Mouse (Mus musculus): ENCODE data around the gene Itgal. TPM values are rescaled to one million over a fixed set of nuclear protein-coding genes. Genes with fewer than 3 reads are reported as not detected.

Gene Itgal
- total and polyA plus RNA-seq, 2 experiments, result 4.3 to 6.8 TPM

DNA sequence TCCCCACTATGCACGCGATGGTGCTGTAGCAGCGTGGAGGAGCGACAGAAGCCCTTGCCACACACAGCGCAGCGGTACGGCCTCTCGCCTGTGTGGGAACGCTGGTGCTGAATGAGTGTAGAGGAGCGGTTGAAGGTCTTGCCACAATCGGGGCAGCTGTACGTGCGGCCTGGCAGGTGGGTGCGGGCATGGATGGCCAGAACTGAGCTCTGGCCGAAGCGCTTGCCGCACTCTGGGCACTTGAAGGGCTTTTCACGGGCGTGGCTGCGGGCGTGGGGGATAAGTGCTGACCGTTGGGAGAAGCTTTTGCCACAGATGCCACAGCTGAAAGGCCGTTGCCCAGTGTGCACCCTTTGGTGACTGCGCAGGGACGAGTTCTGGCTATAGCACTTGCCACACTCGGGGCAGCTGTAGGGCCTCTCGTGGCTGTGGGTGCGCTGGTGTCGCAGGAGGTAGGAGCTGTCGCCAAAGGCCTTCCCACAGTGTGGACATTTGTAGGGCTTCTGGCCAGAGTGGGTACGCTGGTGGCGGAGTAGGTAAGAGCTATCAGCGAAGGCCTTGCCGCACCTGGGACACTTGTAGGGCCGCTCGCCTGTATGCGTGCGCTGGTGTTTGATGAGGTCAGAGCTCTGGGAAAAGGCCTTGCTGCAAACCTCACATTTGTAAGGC is 47.4 kb downstream of the Itgal start:
- Histone ChIP-seq H3K79me2 (ENCODE audit: control insufficient read depth, insufficient read depth, low read length) (peaks cover 13% of the 10 kb centered on the region; the same call in 1 of the 2 replicates), H3K4me1 (ENCODE audit: control insufficient read depth, insufficient read depth, low read length) (peaks cover 13% of the 10 kb centered on the region), H3K36me3 (ENCODE audit: control insufficient read depth, insufficient read depth, low read length) (no peaks in the 10 kb centered on the region), H3K4me3 (ENCODE audit: insufficient read depth, low read depth, low read length) (no peak overlapping the region), H3K9ac (ENCODE audit: low read depth, low read length) (no peak overlapping the region), H3K27ac (replicated peaks; ENCODE audit: insufficient read depth, low read depth, low read length) (no peak overlapping the region), H3K27me3 (ENCODE audit: control insufficient read depth, insufficient read depth, low read length) (no peaks in the 10 kb centered on the region)
- DNase-seq (ENCODE audit: extremely low read depth, low read depth, low spot score), result peak; percentile 10
- WGBS, result 94% methylated on average over 38 of the region's 38 CpGs
- TF ChIP-seq POLR2A (IDR thresholded peaks at IDR 0.05; ENCODE audit: extremely low read depth, insufficient read depth, low read length) (no peak), CTCF (IDR thresholded peaks at IDR 0.05; ENCODE audit: low read depth, low read length) (no peak)

DNA sequence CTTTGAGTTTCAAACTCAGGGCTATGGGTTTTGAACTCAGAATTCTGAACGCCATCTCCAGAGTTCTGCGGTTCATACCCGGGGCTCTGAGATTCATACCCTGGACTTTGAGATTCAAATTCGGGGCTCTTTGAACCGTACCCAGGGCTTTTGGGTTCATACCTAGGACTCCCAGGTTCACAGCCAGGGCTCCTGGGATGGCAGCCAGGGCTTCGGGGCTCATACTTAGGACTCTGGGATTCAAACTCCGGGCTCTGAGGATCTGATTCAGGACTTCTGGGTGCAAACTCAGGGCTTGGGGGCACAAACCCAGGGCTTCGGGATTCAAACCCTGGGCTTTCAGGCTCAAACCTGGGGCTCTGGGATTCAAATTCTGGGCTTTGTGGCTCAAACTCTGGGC is 48.3 kb downstream of the Itgal start:
- WGBS, result 24% methylated on average over 8 of the region's 8 CpGs
- peak overlapping the region; percentile 97; the same call in 1 of the 2 replicates for H3K4me3 ChIP-seq (ENCODE audit: insufficient read depth, low read depth, low read length)
- H3K36me3 ChIP-seq (ENCODE audit: control insufficient read depth, insufficient read depth, low read length), result no peaks in the 10 kb centered on the region
- peak; percentile 82 for DNase-seq (ENCODE audit: extremely low read depth, low read depth, low spot score)
- TF ChIP-seq POLR2A (IDR thresholded peaks at IDR 0.05; ENCODE audit: extremely low read depth, insufficient read depth, low read length), result no peak
- TF ChIP-seq CTCF (IDR thresholded peaks at IDR 0.05; ENCODE audit: low read depth, low read length), result no peak
- H3K27me3 ChIP-seq (ENCODE audit: control insufficient read depth, insufficient read depth, low read length), result no peaks in the 10 kb centered on the region
- peaks cover 13% of the 10 kb centered on the region for H3K4me1 ChIP-seq (ENCODE audit: control insufficient read depth, insufficient read depth, low read length)
- peak overlapping the region; percentile 97 for H3K9ac ChIP-seq (ENCODE audit: low read depth, low read length)
- peak overlapping the region; percentile 100 for H3K27ac ChIP-seq (replicated peaks; ENCODE audit: insufficient read depth, low read depth, low read length)
- peaks cover 13% of the 10 kb centered on the region; the same call in 1 of the 2 replicates for H3K79me2 ChIP-seq (ENCODE audit: control insufficient read depth, insufficient read depth, low read length)

DNA sequence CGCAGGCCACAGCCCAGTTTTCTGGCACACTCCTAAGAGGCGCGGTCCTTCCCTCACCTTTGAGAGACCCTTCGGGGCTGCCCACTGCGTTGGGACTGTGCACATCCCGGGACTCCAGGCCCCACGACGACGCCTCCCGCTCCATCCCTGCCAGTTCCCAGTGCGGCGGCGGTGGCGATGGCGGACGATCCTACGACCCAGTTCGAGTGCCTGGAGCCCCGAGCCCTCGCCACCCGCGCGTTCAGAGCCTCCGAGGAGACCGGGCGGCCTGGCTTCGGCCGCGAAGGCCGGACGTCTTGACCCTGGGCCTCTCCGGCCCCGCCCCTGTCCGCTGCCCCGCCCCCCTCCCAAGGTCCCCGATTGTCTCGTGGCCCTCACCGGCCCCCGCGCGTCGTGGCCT is 49.0 kb downstream of the Itgal start:
- Histone ChIP-seq H3K36me3 (ENCODE audit: control insufficient read depth, insufficient read depth, low read length) (no peaks in the 10 kb centered on the region), H3K9ac (ENCODE audit: low read depth, low read length) (peak overlapping the region; percentile 97), H3K4me3 (ENCODE audit: insufficient read depth, low read depth, low read length) (peak overlapping the region; percentile 97), H3K27me3 (ENCODE audit: control insufficient read depth, insufficient read depth, low read length) (no peaks in the 10 kb centered on the region), H3K79me2 (ENCODE audit: control insufficient read depth, insufficient read depth, low read length) (peaks cover 13% of the 10 kb centered on the region; the same call in 1 of the 2 replicates), H3K27ac (replicated peaks; ENCODE audit: insufficient read depth, low read depth, low read length) (peak overlapping the region; percentile 100), H3K4me1 (ENCODE audit: control insufficient read depth, insufficient read depth, low read length) (peaks cover 13% of the 10 kb centered on the region)
- peak; percentile 44 for DNase-seq (ENCODE audit: extremely low read depth, low read depth, low spot score)
- TF ChIP-seq POLR2A (IDR thresholded peaks at IDR 0.05; ENCODE audit: extremely low read depth, insufficient read depth, low read length) (peak; percentile 51; the same call in 1 of the 2 replicates), CTCF (IDR thresholded peaks at IDR 0.05; ENCODE audit: low read depth, low read length) (no peak)
- WGBS, result under 1% methylated on average over 42 of the region's 42 CpGs

DNA sequence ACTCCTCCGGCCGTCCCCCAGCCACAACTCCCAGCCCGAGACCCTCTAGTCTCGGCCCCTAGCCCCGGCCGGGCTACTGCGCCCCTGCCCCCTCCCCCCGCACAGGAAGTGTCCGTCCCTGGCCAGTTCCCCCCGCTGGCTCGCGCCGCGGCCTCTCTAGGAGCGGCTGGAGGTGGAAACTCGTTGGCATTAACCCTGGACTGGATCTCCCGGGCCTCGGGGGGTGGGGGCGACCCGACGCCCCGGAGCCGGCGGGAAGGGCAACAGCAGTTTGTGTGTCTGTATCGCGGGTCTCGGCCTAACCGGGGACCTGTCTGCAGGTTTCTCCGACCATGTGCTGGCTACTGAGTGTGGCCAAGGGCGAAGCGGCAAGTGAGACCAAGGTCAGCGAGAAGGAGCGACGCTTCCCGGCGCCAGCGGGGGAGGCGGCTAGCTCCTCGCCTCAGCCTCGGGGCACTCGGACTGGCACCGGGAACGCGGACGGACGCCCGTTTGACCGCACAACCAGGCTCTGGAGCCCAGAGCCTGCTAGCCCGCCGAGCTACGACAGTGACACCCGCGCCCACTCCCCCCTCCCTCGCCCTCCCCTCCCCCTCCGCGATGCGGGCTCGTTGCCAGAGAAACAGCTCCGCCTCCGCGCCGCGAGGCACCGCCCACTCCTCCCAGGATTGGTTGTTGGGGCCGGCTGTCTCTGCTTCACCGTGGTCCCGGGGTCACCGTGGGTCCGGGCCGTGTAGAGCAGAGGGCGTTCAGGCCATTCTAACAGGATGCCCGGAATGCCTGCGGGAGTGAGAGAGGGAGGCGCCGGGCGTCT is 49.7 kb downstream of the Itgal start, which contains the start of gene Zfp768:
Gene Zfp768, minus strand, starts transcription at position 78 of the 814 bp plus-strand sequence.
- H3K27me3 ChIP-seq (ENCODE audit: control insufficient read depth, insufficient read depth, low read length), result no peaks in the 10 kb centered on the region
- peak within 1 kb of the TSS; percentile 97 for H3K4me3 ChIP-seq (ENCODE audit: insufficient read depth, low read depth, low read length)
- no peaks in the 10 kb centered on the region for H3K36me3 ChIP-seq (ENCODE audit: control insufficient read depth, insufficient read depth, low read length)
- peak; percentile 82 for DNase-seq (ENCODE audit: extremely low read depth, low read depth, low spot score)
- H3K9ac ChIP-seq (ENCODE audit: low read depth, low read length), result peak within 1 kb of the TSS; percentile 97
- H3K4me1 ChIP-seq (ENCODE audit: control insufficient read depth, insufficient read depth, low read length), result peaks cover 13% of the 10 kb centered on the region
- peaks cover 13% of the 10 kb centered on the region; the same call in 1 of the 2 replicates for H3K79me2 ChIP-seq (ENCODE audit: control insufficient read depth, insufficient read depth, low read length)
- H3K27ac ChIP-seq (replicated peaks; ENCODE audit: insufficient read depth, low read depth, low read length), result peak within 1 kb of the TSS; percentile 100
- no peak for TF ChIP-seq CTCF (IDR thresholded peaks at IDR 0.05; ENCODE audit: low read depth, low read length)
- TF ChIP-seq POLR2A (IDR thresholded peaks at IDR 0.05; ENCODE audit: extremely low read depth, insufficient read depth, low read length), result peak; percentile 61
- WGBS, result under 1% methylated on average over 75 of the region's 76 CpGs

DNA sequence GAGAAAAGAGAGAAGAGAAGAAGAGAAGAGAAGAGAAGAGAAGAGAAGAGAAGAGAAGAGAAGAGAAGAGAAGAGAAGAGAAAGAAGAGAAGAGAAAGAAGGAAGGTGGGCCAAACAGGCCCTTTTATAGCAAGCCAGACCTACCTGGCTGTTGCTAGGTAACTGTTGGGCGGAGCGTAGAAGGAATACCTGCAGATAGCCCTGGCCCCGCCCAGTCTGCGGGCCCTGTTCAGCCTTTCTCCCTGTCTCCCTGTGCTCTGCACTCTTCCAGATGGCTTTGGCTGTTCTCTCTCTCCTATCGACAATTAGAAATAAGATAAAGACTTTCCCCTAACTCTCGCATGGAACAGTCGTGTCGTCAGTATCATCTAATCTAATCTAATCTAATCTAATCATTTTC is 50.6 kb downstream of the Itgal start:
- H3K4me1 ChIP-seq (ENCODE audit: control insufficient read depth, insufficient read depth, low read length), result peaks cover 12% of the 10 kb centered on the region
- no peak overlapping the region for H3K27ac ChIP-seq (replicated peaks; ENCODE audit: insufficient read depth, low read depth, low read length)
- no peaks in the 10 kb centered on the region for H3K27me3 ChIP-seq (ENCODE audit: control insufficient read depth, insufficient read depth, low read length)
- H3K4me3 ChIP-seq (ENCODE audit: insufficient read depth, low read depth, low read length), result no peak overlapping the region; the same call in 1 of the 2 replicates
- no peak overlapping the region for H3K9ac ChIP-seq (ENCODE audit: low read depth, low read length)
- DNase-seq (ENCODE audit: extremely low read depth, low read depth, low spot score), result no peak
- no peak for TF ChIP-seq CTCF (IDR thresholded peaks at IDR 0.05; ENCODE audit: low read depth, low read length)
- no peaks in the 10 kb centered on the region for H3K36me3 ChIP-seq (ENCODE audit: control insufficient read depth, insufficient read depth, low read length)
- WGBS, result 45% methylated on average over 8 of the region's 8 CpGs
- peaks cover 13% of the 10 kb centered on the region; the same call in 1 of the 2 replicates for H3K79me2 ChIP-seq (ENCODE audit: control insufficient read depth, insufficient read depth, low read length)
